In the genomic region with DNA sequence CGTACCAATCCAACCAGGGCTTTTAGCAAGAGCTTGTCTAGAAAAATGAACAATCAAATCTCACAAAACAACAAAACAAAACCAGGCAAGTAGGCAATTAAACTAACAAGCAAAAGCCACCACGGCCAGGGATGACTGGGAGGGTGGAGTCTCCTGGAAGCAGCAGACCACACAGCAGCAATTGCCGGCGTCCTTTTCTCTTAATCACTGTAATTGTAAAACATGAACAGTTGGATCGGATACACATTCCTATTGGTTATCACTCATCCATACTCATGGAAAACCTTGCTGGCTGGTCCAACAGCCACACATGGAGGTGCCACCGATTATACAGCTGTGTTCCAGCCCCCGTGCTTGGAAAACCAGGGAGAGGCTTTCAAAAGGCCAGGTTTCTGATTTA, we compare ENCODE assay signal across 18 mouse cellular contexts. TPM values are rescaled to one million over a fixed set of nuclear protein-coding genes. Genes with fewer than 3 reads are reported as not detected.
"Had no signal": no experiment of that assay in that cellular context is flagged by ENCODE, and none has a peak within 500 bp of the region (broad histone marks: within the 10 kb centered on the region; RNA-seq: fewer than 3 reads in every experiment).

No protein-coding gene starts in this region.

- H3K27ac ChIP-seq: kidney, embryonic 15.5 days; liver, embryonic 13.5 days; stomach, embryonic 15.5 days had no signal

- H3K36me3 ChIP-seq: kidney, embryonic 15.5 days; liver, embryonic 13.5 days; stomach, embryonic 15.5 days had no signal

- H3K4me2 ChIP-seq: kidney, embryonic 15.5 days; liver, embryonic 13.5 days; midbrain, embryonic 11.5 days; stomach, embryonic 15.5 days had no signal

- H3K4me3 ChIP-seq: kidney, embryonic 15.5 days; liver, embryonic 13.5 days; stomach, embryonic 15.5 days had no signal

- H3K9ac ChIP-seq: kidney, embryonic 15.5 days; liver, embryonic 13.5 days; stomach, embryonic 15.5 days had no signal

- H3K9me3 ChIP-seq: liver, embryonic 13.5 days; stomach, embryonic 15.5 days had no signal

- H3K27me3 ChIP-seq: kidney, embryonic 15.5 days; liver, embryonic 13.5 days; stomach, embryonic 15.5 days had no signal

- DNase-seq: kidney, adult 11 months; kidney, adult 8-10 months; kidney, postnatal 10 days; kidney, postnatal 4 days; layer of hippocampus, adult 9-11 months; liver, embryonic 13.5 days; lung, adult 2 months; lung, postnatal 14 days; lung, postnatal 4 days; midbrain, embryonic 14.5 days; right cerebral cortex, postnatal 14 days; right cerebral cortex, postnatal 4 days; thymus, postnatal 25 days had no signal

RNA-seq across cellular contexts. Expression of a gene that starts 28.8 kb away (rescaled TPM):
- polyA plus RNA-seq: neural tube, embryonic 14.5 days had no signal

RNA-seq across cellular contexts. Expression of a gene that starts 37.0 kb away (rescaled TPM):
- polyA plus RNA-seq: midbrain, embryonic 11.5 days; midbrain, postnatal 0 days; neural tube, embryonic 14.5 days had no signal
